Mouse (Mus musculus) thymus, postnatal 14 days (tissue): Measurements from ENCODE around the gene Mycbpap.
A peak's percentile ranks its signal among the peaks of the same experiment; 100 is the strongest.

Source experiments
- DNase-seq: peaks from one replicate; pipeline ENCODE4 v3.0.0; 2021

Mycbpap gene

DNA sequence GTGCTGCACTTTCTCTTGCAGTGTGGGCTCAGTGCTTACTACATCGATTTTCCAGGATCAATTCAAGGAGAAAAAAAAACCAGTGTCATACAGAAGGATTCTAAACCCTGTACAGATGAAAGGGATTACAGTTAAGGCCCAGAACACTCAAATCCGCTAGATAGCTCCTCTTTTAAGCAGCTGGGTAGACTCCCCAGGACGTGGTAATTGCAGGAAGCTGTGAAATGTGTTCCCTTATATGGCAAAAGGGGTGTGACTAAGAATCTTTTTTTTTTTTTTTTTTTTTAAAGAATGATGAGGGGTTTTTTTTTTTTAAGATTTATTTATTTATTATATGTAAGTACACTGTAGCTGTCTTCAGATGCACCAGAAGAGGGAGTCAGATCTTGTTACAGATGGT, 7.3 kb upstream of the Mycbpap start:
- no peak for DNase-seq

DNA sequence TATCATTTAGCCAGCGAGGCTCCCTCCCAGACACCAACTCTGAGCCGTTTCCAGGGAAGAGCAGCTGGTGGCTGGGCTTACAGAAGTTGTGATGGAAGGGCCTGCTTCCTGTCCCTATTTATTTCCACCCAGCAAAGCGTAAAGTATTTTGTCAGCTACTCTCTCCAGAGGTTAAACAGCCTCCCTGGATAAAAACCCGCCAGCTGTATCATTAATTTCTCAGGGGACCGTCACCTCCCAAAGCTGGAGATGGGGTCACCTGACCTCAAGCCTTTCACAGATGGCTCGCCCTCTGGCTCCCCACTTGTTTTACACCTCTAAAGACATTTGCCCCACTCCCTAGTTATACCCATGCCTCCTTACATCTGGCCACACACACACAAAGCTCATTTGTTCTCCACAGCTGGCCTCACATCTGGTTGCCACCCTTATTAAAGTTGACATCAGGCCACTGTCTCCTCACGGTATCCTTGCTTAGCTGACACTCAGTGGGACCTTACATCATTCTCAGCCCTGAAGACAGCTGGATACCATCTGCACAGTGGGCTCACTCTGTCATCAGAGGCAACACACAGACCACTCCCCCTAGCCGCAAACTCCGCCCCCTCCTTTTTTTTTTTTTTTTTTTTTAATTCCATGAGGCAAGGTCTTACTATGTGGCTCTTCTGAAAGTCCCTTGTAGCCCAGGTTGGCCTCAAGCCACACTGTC, 4.8 kb upstream of the Mycbpap start:
- DNase-seq: no peak

DNA sequence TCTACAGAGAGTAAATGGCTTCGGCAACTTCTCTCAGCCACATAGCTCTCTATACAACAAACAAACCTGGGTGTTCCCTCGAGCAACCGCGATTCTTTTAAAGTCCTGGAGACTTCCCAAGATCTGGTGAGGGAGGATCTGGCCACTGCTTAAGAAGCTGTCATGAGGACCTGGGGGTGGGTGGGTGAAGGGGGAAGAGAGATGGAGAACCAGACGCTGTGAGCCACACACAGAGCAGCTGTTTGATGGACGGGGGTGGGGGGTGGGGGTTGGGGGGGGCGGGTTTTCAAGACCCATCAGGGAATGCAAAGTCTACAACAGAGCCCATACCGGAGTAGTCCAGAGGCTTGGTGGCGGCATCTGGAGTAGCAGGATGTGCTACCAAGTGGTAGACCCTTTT, 8.1 kb downstream of the Mycbpap start:
- DNase-seq: no peak

DNA sequence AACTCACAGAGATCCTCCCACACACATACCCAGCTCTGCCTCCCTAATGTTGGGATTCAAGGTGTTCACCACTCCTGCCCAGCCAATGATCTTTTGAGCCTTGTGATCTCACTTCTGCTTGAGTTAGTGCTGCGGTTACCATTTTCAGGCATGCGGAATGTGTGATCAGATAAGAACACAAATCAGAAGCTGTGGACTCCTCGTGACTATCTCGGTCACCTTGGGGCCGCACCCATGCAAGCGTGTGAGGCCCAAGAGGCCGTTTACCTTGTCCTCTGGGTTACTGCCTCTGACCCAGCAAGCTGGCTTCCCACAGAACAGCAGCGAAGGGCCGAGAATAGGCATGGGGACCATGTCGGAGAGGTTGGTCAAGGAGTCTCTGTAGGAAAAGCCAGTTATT, 12.6 kb downstream of the Mycbpap start:
- DNase-seq: no peak

DNA sequence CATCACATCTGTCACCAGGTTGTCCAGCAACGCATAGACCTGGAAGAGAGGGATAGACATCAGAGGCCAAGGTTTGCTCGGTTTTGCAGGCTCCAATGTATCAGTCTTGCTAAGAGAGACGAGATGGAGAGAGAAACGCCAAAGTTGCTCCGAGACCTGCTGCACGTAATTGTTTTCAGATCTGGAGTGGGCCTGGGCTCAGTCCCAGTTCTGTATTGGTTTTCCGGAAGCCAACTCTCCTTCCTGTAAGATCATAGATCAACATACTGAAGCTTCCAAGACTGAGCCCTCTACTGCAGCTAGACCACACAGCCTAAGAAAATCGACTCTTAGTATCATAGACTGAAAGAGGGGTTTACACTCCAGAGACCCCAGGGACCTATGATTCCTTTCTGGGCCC, 20.1 kb downstream of the Mycbpap start:
- no peak for DNase-seq

DNA sequence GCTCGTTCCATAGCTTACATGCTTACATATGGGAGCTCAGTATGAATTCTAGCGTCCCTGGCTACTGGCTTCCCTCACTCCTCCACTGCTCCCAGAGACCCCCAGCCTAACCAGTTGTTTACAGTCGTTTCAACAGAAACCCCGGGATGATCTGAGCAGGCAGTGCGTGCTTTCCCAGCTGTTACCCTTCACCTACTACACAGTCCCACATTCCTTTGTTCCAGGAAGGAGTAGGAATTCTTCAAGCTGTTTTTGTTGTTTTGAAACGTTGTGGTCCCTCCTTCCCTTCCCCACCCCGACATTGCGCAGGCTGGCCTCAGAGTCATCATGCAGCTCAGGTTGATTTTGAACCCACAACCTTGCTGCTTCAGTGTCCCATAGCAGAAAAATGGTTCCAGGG, 21.2 kb downstream of the Mycbpap start:
- no peak for DNase-seq

DNA sequence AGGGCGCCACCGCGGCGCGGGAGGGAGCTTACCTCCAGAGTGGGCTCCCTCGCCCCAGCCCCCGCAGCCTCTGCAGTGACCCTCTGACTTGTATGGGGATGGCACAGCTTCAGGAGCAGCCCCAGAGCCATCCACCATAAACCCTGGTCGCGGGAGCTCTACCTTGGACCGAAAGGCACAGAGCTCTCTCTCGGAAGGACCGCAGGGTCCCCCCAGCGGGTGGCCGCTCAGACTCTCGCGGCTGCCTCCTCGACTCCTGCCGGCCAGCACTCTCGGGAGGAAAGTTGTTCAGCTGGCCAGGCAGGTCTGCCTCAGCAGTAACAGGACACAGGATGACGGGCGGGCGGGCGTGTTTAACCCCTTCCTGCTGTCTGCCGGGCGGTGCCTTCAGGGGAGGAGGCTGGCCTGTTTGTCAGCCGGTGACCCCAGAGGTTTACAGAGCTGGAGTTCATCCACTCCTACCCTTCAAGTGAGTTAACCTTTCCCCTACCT, 21.8 kb downstream of the Mycbpap start, which contains the start of gene Epn3:
Gene Epn3, minus strand, starts transcription at position 314 of the 492 bp plus-strand sequence.
- DNase-seq: no peak

DNA sequence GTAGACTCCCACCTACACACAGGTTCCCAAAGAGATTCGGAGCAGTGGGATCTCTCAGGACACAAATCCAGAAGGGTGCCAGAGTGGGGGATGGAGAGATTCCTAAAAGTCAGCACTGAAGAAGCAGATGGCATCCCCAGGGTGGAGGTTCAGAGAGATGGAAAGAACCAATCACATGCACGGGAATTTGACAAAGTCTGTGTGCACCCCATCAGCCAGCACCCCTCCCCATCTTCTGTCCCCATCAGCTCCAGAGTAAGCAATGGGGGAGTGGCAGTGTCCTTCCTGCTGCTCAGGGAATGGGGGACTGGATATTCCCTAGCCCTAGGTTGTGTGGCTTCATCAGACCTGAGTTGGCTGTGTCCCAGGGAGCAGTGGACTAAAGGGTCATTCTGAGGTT, 22.5 kb downstream of the Mycbpap start:
- no peak for DNase-seq

DNA sequence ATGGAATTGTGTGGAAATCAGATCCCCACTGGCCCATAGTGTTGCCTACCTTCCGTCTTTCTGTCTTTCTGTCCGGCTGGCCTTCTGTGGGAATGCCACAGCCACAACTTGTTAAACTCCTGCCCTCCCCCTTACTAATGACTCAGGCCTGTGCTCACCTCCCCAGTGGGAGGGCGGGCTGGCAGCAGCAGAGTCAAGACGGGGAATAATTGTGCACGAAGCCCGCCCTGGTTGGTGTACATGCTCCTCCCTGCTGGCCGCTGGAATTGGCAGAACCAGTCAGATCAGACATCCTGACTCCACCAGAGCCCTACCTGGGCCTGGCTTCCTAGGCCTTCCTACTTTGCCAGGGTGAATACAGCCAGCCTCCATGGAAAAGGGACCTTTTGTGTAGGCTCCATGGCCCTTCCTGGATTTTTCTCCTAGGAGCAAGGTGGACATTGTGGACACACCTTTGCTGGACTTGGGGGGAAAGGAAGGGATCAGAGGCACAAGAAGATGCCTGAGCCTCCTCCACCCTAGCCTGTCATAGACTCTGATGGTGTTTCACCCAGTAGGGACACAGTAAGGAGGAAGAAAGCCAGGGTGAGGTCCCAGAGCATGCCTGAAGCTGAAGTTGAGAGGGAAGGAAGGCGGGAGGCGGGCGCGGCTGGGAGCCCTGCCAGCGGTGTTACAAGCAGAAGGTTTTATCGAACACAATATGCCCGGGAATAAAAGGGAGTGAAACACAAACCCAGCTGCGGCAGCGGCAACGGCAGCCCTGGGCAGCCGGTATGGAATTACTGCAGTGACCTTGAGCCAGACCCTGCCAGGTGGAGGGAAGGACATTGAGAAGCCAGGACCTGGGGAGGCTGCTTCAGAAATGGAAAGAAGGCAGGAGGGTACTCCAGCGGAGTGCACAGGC, 23.2 kb downstream of the Mycbpap start:
- DNase-seq: no peak

DNA sequence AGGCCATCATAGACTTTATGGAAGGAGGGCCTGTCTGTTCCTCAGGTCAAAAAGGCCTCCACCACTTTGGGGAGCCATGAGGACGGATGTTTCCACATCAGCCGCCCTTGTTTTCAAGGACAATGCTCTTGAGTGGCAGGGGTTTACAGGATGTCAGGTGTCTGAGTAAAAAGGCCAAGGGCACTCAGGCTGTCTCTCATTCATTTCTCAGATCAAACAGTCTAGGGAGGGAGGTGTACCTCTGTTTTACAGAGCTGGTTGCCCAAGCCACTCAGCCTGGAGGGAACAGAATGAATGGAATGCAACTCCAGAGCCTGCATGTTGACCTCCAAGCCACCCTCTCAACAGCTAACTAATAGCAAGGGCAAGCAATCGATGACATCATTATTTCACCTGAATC, 26.1 kb downstream of the Mycbpap start:
- no peak for DNase-seq

DNA sequence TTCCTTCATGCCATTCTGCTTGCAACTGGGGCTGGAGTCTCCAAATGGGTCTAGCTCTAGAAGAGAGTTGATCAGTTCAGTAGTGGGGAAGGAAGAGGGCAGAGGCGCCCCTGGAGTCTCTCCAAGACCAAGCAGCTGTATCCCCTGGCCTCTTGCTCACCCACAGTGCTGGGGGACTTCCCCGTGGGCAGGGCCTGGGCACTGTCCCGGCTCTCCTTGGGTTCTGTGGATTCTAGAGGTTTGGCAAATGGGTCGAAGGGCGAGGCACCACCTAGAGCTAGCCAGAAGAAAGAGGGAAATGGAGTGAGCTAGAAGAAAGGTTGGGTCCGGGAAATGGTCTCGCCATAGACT, 29.8 kb downstream of the Mycbpap start:
- DNase-seq: no peak

DNA sequence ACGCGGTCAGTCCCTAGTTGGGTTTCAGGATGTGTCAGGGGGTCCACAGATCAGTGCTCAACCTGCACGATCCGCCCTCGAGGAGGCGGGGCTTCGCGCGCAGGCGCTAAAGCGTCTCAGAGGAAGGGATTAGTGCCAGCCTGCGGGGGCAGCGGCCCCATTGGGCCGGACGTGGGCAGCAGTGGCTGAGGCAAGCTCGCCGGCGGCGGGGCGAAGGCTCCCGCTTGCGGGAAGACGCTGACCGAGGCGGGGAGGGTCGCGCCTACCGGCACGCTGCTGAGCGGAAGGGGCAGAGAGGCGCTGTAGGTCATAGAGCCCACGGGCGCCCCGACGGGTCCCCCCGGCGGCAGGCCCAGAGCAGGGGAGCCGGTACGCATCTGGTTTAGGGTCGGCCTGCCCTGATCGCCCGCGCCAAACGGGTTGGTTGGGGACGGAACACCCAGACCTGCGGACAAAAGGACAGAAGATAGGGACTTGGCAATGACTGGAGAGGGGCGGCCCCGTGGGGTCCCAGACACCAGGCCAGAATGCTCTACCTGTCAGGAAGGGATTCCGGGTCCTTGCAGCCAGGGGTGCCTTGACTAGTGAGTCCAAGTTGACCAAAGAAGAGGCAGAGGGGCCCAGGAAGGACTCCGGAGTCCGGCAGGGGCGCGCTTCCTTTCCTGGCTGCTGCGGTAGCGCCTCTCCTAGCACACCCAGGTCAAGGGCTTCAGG, 30.4 kb downstream of the Mycbpap start:
- DNase-seq: peak; percentile 24

DNA sequence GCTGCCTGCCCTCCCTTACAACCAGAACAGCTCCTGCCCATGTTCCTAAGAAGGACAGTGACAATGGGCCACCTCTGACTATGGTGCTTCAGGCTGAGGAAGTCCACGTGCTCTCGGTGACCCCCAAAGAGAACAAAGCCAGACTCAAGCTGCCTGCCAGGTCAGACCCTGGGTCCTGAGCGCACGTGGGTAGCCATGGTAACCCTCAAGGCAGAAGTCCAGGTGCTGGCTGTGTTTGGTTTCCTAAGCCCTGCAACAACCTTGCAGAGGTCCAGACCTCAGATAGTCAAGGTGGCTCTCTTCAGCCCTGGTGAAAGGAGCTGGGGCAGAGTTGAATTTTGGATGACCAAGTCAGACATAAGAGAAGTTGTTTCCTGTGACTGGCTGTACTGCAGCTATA, 31.8 kb downstream of the Mycbpap start:
- no peak for DNase-seq

DNA sequence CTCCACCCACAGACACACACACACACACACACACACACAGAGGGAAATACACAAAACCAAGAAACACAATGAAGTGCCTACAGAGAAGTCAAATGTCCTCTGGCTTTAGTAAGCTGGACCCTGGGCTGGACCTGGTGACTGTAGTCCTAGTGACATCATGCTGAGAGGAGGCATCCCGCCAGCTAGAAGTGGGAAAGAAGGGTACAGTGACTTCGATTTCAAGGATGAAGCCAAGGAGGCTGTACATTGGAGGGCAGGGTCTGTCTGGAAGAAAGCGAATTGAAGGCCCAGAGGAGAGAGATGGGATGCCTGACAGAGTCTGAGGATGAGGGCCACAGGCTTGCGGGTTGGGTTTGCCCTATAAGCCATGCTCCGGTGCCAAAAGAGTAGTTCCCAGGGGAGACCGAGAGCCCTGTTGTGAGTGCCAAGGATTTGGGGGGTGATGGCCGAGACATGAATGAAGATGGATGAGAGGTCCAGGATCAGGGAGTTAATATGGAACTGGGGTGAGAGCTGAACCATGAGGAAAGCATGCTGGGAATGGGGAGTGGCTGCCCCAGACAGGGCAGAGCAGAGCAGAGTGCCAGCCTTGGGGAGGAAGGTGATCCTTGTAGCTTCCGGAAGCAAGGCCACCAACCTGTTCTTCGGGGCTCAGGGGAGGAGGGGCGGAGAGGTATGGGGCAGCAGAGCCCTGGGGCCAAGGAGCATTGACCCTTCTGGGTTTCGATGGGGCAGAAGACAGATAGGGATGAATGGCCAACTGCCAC, 32.6 kb downstream of the Mycbpap start:
- no peak for DNase-seq

DNA sequence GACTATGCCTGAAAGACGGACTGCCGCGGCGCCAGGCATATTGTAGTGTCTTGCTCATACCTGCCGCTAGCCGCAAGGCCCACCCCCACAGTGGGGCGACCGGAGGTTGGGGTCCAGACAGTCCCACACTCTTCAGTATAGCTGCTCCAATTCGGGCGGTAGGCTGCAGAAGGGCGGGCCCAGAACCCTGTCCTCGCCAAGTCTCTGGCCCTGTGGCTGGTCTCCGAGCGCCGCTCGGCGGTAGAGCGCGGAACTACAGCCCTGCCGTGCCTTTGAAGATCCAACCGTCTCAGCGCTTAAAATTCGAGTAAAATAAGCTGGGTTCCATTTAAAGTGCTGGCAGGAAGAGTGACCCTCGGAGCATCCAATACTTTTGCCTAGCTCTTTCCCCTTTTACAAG, 35.5 kb downstream of the Mycbpap start, which contains the start of gene Spata20:
Gene Spata20, minus strand, starts transcription at position 179 of the 400 bp plus-strand sequence.
- DNase-seq: peak; percentile 81

DNA sequence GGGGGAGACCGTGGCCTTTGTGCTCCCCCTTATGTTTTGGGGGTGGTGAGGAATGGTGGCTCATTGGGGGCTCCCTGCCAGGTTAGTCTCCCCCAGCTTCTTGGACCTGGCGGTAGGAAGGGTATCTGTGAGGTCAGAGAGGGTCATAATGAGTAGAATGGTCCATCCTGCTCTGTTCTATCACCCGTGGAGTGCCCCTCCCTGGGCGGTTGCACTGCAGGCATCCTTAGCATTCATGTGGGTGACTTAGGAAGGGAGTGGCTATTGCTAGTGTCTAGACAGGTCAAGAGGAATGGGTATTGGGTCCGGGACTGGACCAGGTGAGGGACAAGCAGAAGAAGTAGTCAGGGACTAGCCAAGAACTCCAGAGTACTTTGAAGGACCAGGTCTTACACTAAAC, 36.3 kb downstream of the Mycbpap start:
- DNase-seq: no peak

DNA sequence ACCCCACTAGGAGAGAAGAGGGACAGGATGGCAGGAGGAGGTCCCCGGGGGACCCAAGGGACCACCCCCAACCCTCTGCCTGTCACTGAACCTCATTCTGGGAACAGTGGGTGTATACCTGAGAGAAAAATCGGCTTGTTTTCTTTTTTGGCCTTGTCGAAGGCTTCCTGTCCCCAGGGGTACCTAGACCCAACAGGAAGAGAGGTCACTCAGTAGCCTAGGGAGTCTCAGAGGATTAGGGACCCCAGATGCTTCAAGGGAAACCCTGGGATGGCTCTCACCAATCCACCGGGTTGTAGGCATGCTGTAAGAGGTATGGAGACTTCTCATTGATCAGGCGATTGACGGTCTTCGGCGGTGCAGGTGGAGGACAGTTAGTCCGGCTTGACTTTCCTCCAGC, 36.9 kb downstream of the Mycbpap start:
- no peak for DNase-seq

DNA sequence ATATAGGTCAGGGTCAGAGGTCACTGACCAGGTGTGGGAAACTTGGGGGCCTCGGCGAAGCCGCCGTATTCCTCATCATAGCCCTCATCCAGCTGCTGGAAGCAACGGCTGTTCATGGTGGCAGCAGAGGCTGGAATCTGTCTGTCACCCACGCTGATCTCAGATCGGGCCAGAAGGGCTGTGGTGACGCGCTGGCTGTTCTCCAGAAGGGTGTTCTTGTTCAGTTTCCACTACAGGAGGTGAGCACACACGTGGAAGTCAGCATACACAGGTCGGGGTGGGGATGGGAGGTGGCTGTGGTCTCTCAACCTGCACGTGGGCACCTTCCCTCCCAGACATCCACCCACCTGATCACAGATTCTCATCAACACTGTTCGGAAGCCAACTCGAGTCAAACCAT, 37.6 kb downstream of the Mycbpap start:
- DNase-seq: no peak

DNA sequence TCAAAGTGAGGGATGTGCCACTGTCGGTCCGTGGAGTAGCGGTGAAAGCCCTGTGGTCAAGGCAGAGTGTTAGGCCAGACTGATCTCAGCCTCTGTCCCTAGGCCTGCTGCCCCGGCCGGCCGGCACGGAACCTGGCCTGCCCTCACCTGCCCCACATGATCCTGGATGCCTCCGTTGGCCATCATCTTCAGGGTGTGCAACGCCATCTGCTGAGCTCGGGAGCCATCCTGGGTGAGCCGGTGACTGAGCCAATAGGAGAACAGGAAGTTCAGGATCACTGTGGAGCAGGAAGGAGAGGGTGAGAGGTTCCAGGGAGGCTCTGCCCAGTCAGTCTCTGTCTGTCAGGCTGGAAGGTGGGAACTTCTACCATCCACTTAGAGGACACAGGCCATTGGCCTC, 38.1 kb downstream of the Mycbpap start:
- DNase-seq: no peak

DNA sequence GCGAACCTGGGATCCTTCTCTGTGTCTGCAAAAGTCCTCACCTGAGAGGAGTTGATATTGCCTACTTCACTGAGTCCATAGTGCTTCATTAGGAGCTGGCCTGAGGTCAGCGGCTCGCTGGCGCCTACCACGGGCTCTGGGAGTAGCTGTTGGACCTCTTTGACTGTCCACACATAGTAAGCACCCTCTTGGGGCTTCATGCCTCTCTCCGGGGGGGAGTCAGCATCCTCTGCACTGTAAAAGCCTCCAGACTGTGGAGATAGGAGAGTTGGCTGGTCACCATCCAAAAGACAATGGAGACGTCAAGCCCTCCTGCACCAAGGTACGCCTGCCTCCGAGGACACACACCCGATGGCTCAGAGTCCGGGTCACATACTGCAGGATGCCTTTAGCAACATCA, 38.8 kb downstream of the Mycbpap start:
- no peak for DNase-seq

DNA sequence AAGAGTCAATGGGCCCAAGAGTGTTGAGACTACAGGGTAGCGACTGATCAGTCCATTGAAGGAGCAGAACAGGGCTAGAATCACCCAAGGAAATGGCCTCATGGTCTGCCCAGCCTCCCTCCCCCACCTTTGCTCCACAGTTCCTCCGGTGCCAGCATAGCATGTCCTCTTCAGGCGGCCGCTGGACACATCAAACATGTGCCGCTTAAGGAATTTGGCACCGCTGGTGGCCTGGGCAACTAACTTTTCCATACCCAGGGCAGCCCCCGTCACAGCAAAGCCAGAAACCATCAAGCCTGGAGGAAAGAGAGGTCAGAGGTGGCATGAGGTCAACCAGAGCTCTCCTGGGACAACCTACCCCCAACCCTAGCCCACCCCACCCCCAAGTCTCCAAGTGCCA, 39.6 kb downstream of the Mycbpap start:
- DNase-seq: no peak

DNA sequence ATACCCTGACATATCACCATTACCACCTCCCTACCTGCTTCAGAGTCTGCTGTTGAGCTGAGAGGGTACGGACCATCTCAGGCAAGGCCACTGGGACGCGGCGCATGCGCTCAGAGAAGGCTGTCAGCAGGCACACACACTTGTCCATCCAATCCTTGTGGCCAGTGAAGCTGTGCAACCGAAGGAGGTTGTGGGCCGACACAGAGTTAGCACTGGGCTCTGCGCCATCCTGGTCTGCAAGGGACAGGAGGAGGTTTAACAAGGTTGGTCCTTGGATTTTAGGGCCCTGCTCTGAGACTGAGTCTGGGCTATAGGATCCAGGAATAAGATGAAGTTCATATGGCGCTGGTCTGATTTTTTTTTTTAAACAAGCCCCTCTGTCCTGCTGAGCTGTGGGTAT, 41.2 kb downstream of the Mycbpap start:
- DNase-seq: no peak

DNA sequence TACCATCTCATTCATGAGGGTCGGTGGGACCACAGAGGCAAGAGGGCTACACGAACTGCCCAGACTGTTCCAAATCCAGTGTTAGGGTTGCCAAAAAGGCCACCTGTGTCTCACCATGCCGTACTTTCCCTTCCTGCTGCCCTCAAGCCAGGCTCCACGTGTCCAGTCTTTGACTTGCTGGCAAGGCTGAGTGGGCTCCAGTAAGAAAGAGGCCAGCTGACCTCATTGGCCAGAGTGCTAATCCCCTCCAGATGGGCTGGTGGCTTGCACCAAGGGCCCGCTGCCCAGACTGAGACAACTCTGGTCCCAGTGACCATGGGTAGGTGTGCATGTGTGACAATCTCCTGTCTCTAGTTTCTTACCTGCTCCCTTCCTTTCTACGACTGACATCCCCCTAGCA, 43.9 kb downstream of the Mycbpap start:
- DNase-seq: no peak
